Mouse (Mus musculus) hindbrain, embryonic 11.5 days (tissue): ENCODE measurements around the gene Lig3. TPM values are rescaled to one million over a fixed set of nuclear protein-coding genes. Genes with fewer than 3 reads are reported as not detected.
A peak's percentile ranks its signal among the peaks of the same experiment; 100 is the strongest.
"Not testable (repeated sequence)": the region's sequence is repeated elsewhere in the genome, so short reads cannot be mapped to it uniquely, and the experiment has no call there.

ENCODE experiments used
- ATAC-seq: fragments of 200-750 bp; cut with Nextera tagmentation; 2 replicates; pipeline ENCODE4 v1.8.0; 2017; ENCODE audit warnings: mild to moderate bottlenecking, moderate TSS enrichment, moderate library complexity; ENCODE audit not compliant: low FRiP score
- DNase-seq: peaks from one replicate; pipeline ENCODE4 v3.0.0-alpha.2; 2015; ENCODE audit warnings: low spot score
- H3K27ac ChIP-seq: fragments of 300-500 bp; sonication (generic); 2 replicates; pipeline ENCODE4 v1.5.1; 2014; ENCODE audit warnings: mild to moderate bottlenecking, low read depth, low read length
- H3K27me3 ChIP-seq: fragments of 300-500 bp; sonication (generic); 2 replicates; pipeline ENCODE4 v1.6.1; 2014; ENCODE audit warnings: mild to moderate bottlenecking, low read length, moderate library complexity, mixed read lengths; ENCODE audit not compliant: control insufficient read depth, insufficient read depth
- H3K36me3 ChIP-seq: fragments of 300-500 bp; sonication (generic); 2 replicates; pipeline ENCODE4 v1.6.1; 2014; ENCODE audit warnings: mild to moderate bottlenecking, low read length, moderate library complexity, mixed read lengths; ENCODE audit not compliant: control insufficient read depth, insufficient read depth
- H3K4me1 ChIP-seq: fragments of 300-500 bp; sonication (generic); replicated peaks from 2 replicates; pipeline ENCODE4 v1.6.1; 2014; ENCODE audit warnings: low read length, mixed read lengths; ENCODE audit not compliant: control insufficient read depth, insufficient read depth
- H3K4me2 ChIP-seq: fragments of 300-500 bp; sonication (generic); replicated peaks from 2 replicates; pipeline ENCODE4 v1.6.1; 2014; ENCODE audit warnings: mild to moderate bottlenecking, low read depth, low read length
- H3K4me3 ChIP-seq: fragments of 300-500 bp; sonication (generic); 2 replicates; pipeline ENCODE4 v1.5.1; 2014; ENCODE audit warnings: low read depth, low read length
- H3K9ac ChIP-seq: fragments of 300-500 bp; sonication (generic); 2 replicates; pipeline ENCODE4 v1.6.1; 2014; ENCODE audit warnings: low read depth, low read length
- H3K9me3 ChIP-seq: fragments of 300-500 bp; sonication (generic); 2 replicates; pipeline ENCODE4 v1.6.1; 2016; ENCODE audit warnings: low read length; ENCODE audit not compliant: control insufficient read depth
- WGBS: fragments of 180-500 bp; shearing (Covaris S2); extraction: QIAGEN DNeasy Blood & Tissue Kit; methylation state at CpG from one replicate; pipeline ENCODE4 v1.1.7; 2014; 5-methylcytosine and 5-hydroxymethylcytosine counted together
- polyA plus RNA-seq: library from polyadenylated mRNA; unstranded; fragments of >200 nt; fragmentation: Nextera tagmentation; extraction: Ambion mirVana; gene quantifications from 2 replicates; pipeline ENCODE4 v1.2.1, GENCODE M21; 2014

Lig3 gene
- polyA plus RNA-seq, 1 experiment from 2014 or later = 38.0 TPM

GRCm38 (mm10) chr11:82808485-82808884 lies 27.6 kb downstream of the Lig3 start:
- ATAC-seq (no peak), DNase-seq (no peak)
- Histone ChIP-seq H3K27me3 (no peaks in the 10 kb centered on the region), H3K9ac (no peak overlapping the region), H3K4me2 (no peak overlapping the region), H3K27ac (no peak overlapping the region), H3K36me3 (no peaks in the 10 kb centered on the region), H3K4me1 (no peaks in the 10 kb centered on the region; the same call in 1 of the 2 replicates), H3K4me3 (no peak overlapping the region), H3K9me3 (no peaks in the 10 kb centered on the region)
- WGBS = 83% methylated on average over 5 of the region's 5 CpGs

- ATAC-seq = no peak
- 53% methylated on average over 4 of the region's 4 CpGs for WGBS
- no peak overlapping the region for H3K27ac ChIP-seq
- H3K4me3 ChIP-seq = no peak overlapping the region
- H3K4me2 ChIP-seq = no peak overlapping the region
- no peaks in the 10 kb centered on the region for H3K27me3 ChIP-seq
- peaks cover 2% of the 10 kb centered on the region; the same call in 1 of the 2 replicates for H3K4me1 ChIP-seq
- H3K36me3 ChIP-seq = no peaks in the 10 kb centered on the region
- H3K9ac ChIP-seq = no peak overlapping the region
- peak; percentile 68 for DNase-seq
- H3K9me3 ChIP-seq = no peaks in the 10 kb centered on the region
Observed at GRCm38 (mm10) chr11:82819350-82819749, 38.4 kb downstream of the Lig3 start.

- WGBS = 86% methylated on average over 13 of the region's 13 CpGs
- Histone ChIP-seq H3K4me2 (no peak overlapping the region), H3K4me3 (no peak overlapping the region), H3K27ac (no peak overlapping the region), H3K36me3 (no peaks in the 10 kb centered on the region), H3K27me3 (no peaks in the 10 kb centered on the region), H3K9me3 (no peaks in the 10 kb centered on the region), H3K4me1 (peaks cover 2% of the 10 kb centered on the region; the same call in 1 of the 2 replicates), H3K9ac (no peak overlapping the region)
- DNase-seq (no peak), ATAC-seq (no peak)
Observed at GRCm38 (mm10) chr11:82820788-82821456, 40.0 kb downstream of the Lig3 start.

- Histone ChIP-seq H3K36me3 (no peaks in the 10 kb centered on the region), H3K27me3 (no peaks in the 10 kb centered on the region), H3K27ac (no peak overlapping the region), H3K4me3 (no peak overlapping the region), H3K9me3 (no peaks in the 10 kb centered on the region), H3K9ac (no peak overlapping the region), H3K4me1 (no peaks in the 10 kb centered on the region; the same call in 1 of the 2 replicates), H3K4me2 (no peak overlapping the region)
- no peak for DNase-seq
- ATAC-seq = no peak
Observed at GRCm38 (mm10) chr11:82826818-82827217, 45.9 kb downstream of the Lig3 start.

- Histone ChIP-seq H3K27ac (no peak overlapping the region), H3K27me3 (no peaks in the 10 kb centered on the region), H3K9me3 (no peaks in the 10 kb centered on the region), H3K4me3 (no peak overlapping the region), H3K4me2 (peak overlapping the region; percentile 8; the same call in 1 of the 2 replicates), H3K36me3 (no peaks in the 10 kb centered on the region), H3K9ac (no peak overlapping the region), H3K4me1 (no peaks in the 10 kb centered on the region)
- 19% methylated on average over 10 of the region's 10 CpGs for WGBS
- no peak for ATAC-seq
- peak; percentile 35 for DNase-seq
Observed at GRCm38 (mm10) chr11:82831008-82831893, 50.3 kb downstream of the Lig3 start.

- not testable (repeated sequence) for H3K27me3 ChIP-seq, H3K27ac ChIP-seq, H3K36me3 ChIP-seq, H3K9ac ChIP-seq, H3K4me2 ChIP-seq, DNase-seq, H3K9me3 ChIP-seq, ATAC-seq, H3K4me3 ChIP-seq, H3K4me1 ChIP-seq
- WGBS = 83% methylated on average over 10 of the region's 10 CpGs
Observed at GRCm38 (mm10) chr11:82832402-82832801, 51.5 kb downstream of the Lig3 start.

- WGBS = 87% methylated on average over 8 of the region's 8 CpGs
Observed at GRCm38 (mm10) chr11:82833929-82834328, 53.0 kb downstream of the Lig3 start.

GRCm38 (mm10) chr11:82834359-82834758 lies 53.5 kb downstream of the Lig3 start:
- H3K4me1 ChIP-seq, H3K9me3 ChIP-seq, DNase-seq, H3K4me3 ChIP-seq, H3K27ac ChIP-seq, H3K4me2 ChIP-seq, H3K9ac ChIP-seq, ATAC-seq, H3K36me3 ChIP-seq, H3K27me3 ChIP-seq: not testable (repeated sequence)
- 91% methylated on average over 7 of the region's 7 CpGs for whole genome bisulfite sequencing

More at GRCm38 (mm10) chr11:82833929-82834328, 53.0 kb downstream of the Lig3 start:
- Histone ChIP-seq H3K27me3 (no peaks in the 10 kb centered on the region), H3K27ac (no peak overlapping the region), H3K4me2 (no peak overlapping the region), H3K9me3 (no peaks in the 10 kb centered on the region), H3K4me1 (no peaks in the 10 kb centered on the region), H3K36me3 (no peaks in the 10 kb centered on the region), H3K9ac (no peak overlapping the region), H3K4me3 (no peak overlapping the region)
- DNase-seq (no peak), ATAC-seq (no peak)
